Comparison of ENCODE assay signal across 11 mouse cellular contexts in the genomic region with DNA sequence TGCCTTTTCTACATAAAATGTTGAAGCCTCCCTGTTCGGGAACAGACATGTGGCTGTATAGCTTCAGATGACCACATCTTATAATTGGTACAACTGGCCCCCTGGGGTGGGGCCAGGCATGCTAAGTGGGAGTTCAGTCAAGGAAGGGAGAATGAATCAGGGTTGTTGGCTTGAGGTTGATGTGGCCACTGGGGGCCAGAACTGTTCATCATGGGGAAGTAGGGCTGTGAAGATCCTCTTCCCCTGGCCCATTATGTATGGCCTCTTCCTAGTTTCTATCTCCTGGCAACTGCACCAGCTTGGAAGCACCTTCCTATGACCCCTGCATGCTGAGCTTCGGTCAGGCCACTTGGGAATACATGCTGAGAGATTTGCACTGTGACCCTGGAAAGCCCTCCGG.
"Had no signal": no experiment of that assay in that cellular context is flagged by ENCODE, and none has a peak within 500 bp of the region (broad histone marks: within the 10 kb centered on the region; RNA-seq: fewer than 3 reads in every experiment).

No protein-coding gene starts in this region.

- ATAC-seq: midbrain, embryonic 16.5 days had no signal

- DNase-seq: lung, adult 18-20 months; lung, embryonic 14.5 days; lung, postnatal 10 days; lung, postnatal 4 days; midbrain, embryonic 14.5 days; right cerebral cortex, postnatal 14 days; spleen, adult 18-20 months; thymus, adult 18-20 months; thymus, postnatal 25 days; thymus, postnatal 4 days had no signal
